Mouse (Mus musculus): ENCODE results near the gene Bach2.

Gene Bach2

GRCm38 (mm10) chr4:32510940-32511339, 272.3 kb downstream of the Bach2 start:
- in situ Hi-C loops (cut with MboI, MseI): no loop called here

GRCm38 (mm10) chr4:32516126-32516525, 277.5 kb downstream of the Bach2 start:
- in situ Hi-C loops (cut with MboI, MseI): no loop called here

- in situ Hi-C loops (cut with MboI, MseI): no loop called here
Observed at GRCm38 (mm10) chr4:32518842-32519578, 280.4 kb downstream of the Bach2 start.

GRCm38 (mm10) chr4:32520628-32521360, 282.2 kb downstream of the Bach2 start:
- in situ Hi-C loops (cut with MboI, MseI): no loop called here

GRCm38 (mm10) chr4:32521361-32521740, 282.7 kb downstream of the Bach2 start:
- in situ Hi-C loops (cut with MboI, MseI): no loop called here

GRCm38 (mm10) chr4:32522013-32522412, 283.4 kb downstream of the Bach2 start:
- in situ Hi-C loops (cut with MboI, MseI): no loop called here

- in situ Hi-C loops (cut with MboI, MseI): no loop called here
Observed at GRCm38 (mm10) chr4:32524282-32524681, 285.7 kb downstream of the Bach2 start.

- in situ Hi-C loops (cut with MboI, MseI): no loop called here
Observed at GRCm38 (mm10) chr4:32525000-32525399, 286.4 kb downstream of the Bach2 start.

- in situ Hi-C loops (cut with MboI, MseI): no loop called here
Observed at GRCm38 (mm10) chr4:32526228-32526836, 287.7 kb downstream of the Bach2 start.

- in situ Hi-C loops (cut with MboI, MseI): no loop called here
Observed at GRCm38 (mm10) chr4:32529443-32529995, 290.9 kb downstream of the Bach2 start.

- in situ Hi-C loops (cut with MboI, MseI): no loop called here
Observed at GRCm38 (mm10) chr4:32530421-32530920, 291.9 kb downstream of the Bach2 start.

GRCm38 (mm10) chr4:32530921-32531846, 292.6 kb downstream of the Bach2 start:
- in situ Hi-C loops (cut with MboI, MseI): no loop called here

GRCm38 (mm10) chr4:32532079-32532478, 293.5 kb downstream of the Bach2 start:
- in situ Hi-C loops (cut with MboI, MseI): no loop called here

GRCm38 (mm10) chr4:32533735-32534134, 295.1 kb downstream of the Bach2 start:
- in situ Hi-C loops (cut with MboI, MseI): no loop called here

GRCm38 (mm10) chr4:32535626-32536025, 297.0 kb downstream of the Bach2 start:
- in situ Hi-C loops (cut with MboI, MseI): no loop called here

GRCm38 (mm10) chr4:32536870-32537508, 298.4 kb downstream of the Bach2 start:
- in situ Hi-C loops (cut with MboI, MseI): no loop called here

GRCm38 (mm10) chr4:32538088-32538487, 299.5 kb downstream of the Bach2 start:
- in situ Hi-C loops (cut with MboI, MseI): no loop called here

GRCm38 (mm10) chr4:32538488-32538887, 299.9 kb downstream of the Bach2 start:
- in situ Hi-C loops (cut with MboI, MseI): no loop called here

- in situ Hi-C loops (cut with MboI, MseI): no loop called here
Observed at GRCm38 (mm10) chr4:32538987-32539386, 300.4 kb downstream of the Bach2 start.

- in situ Hi-C loops (cut with MboI, MseI): no loop called here
Observed at GRCm38 (mm10) chr4:32544821-32545545, 306.4 kb downstream of the Bach2 start.

Measured in regulatory T cell (primary cell).